Mouse (Mus musculus) liver, postnatal 0 days (tissue): ENCODE results near the gene Fam189a2.

Experiments used
- CTCF ChIP-seq: sonication (generic); IDR thresholded peaks from 2 replicates; pipeline ENCODE4 v1.5.1; 2016; ENCODE audit warnings: antibody characterized with exemption, low read depth
- EP300 ChIP-seq: IDR thresholded peaks from 2 replicates; pipeline ENCODE4 v1.6.1; 2016; ENCODE audit warnings: antibody characterized with exemption, low read depth, mild to moderate bottlenecking

GRCm38 (mm10) chr19:23987291-23987690 lies 43.5 kb downstream of the Fam189a2 start:
- TF ChIP-seq CTCF, result no peak
- TF ChIP-seq EP300, result no peak
